Mouse (Mus musculus) intestine, embryonic 14.5 days (tissue): ENCODE data around the gene Gm10282. TPM values are rescaled to one million over a fixed set of nuclear protein-coding genes. Genes with fewer than 3 reads are reported as not detected.

Experiments used
- ATAC-seq: fragments of 200-750 bp; cut with Nextera tagmentation; replicated peaks from 2 replicates; pipeline ENCODE4 v1.8.0; 2017; ENCODE audit warnings: low read depth, moderate number of reproducible peaks, moderate TSS enrichment, moderate library complexity; ENCODE audit not compliant: low FRiP score, low TSS enrichment
- DNase-seq: peaks from one replicate; pipeline ENCODE4 v3.0.0-alpha.2; 2018; ENCODE audit warnings: low spot score
- H3K27ac ChIP-seq: fragments of 300-500 bp; sonication (generic); 2 replicates; pipeline ENCODE4 v1.5.1; 2014; ENCODE audit warnings: low read depth, mild to moderate bottlenecking, control low read depth
- H3K27me3 ChIP-seq: fragments of 300-500 bp; sonication (generic); replicated peaks from 2 replicates; pipeline ENCODE4 v1.6.1; 2014; ENCODE audit warnings: low read length, control low read depth; ENCODE audit not compliant: control insufficient read depth, insufficient read depth
- H3K36me3 ChIP-seq: fragments of 300-500 bp; sonication (generic); 2 replicates; pipeline ENCODE4 v1.6.1; 2014; ENCODE audit warnings: low read length, control low read depth; ENCODE audit not compliant: control insufficient read depth, insufficient read depth
- H3K4me1 ChIP-seq: fragments of 300-500 bp; sonication (generic); replicated peaks from 2 replicates; pipeline ENCODE4 v1.6.1; 2014; ENCODE audit warnings: low read length, control low read depth, mixed read lengths; ENCODE audit not compliant: control insufficient read depth, insufficient read depth
- H3K4me2 ChIP-seq: fragments of 300-500 bp; sonication (generic); 2 replicates; pipeline ENCODE4 v1.6.1; 2014; ENCODE audit warnings: low read length
- H3K4me3 ChIP-seq: fragments of 300-500 bp; sonication (generic); 2 replicates; pipeline ENCODE4 v1.5.1; 2014; ENCODE audit warnings: low read depth, low read length, control low read depth, mixed read lengths
- H3K9ac ChIP-seq: fragments of 300-500 bp; sonication (generic); 2 replicates; pipeline ENCODE4 v1.6.1; 2014; ENCODE audit warnings: mild to moderate bottlenecking, low read length
- H3K9me3 ChIP-seq: fragments of 300-500 bp; sonication (generic); 2 replicates; pipeline ENCODE4 v1.6.1; 2016; ENCODE audit warnings: low read length, control low read depth; ENCODE audit not compliant: control insufficient read depth
- WGBS: fragments of 180-500 bp; shearing (Covaris S2); extraction: QIAGEN DNeasy Blood & Tissue Kit; methylation state at CpG from one replicate; pipeline ENCODE4 v1.1.7; 2014; 5-methylcytosine and 5-hydroxymethylcytosine counted together
- polyA plus RNA-seq: library from polyadenylated mRNA; unstranded; fragments of >200 nt; fragmentation: Nextera tagmentation; extraction: Ambion mirVana; gene quantifications from 2 replicates; pipeline ENCODE4 v1.2.1, GENCODE M21; 2014

The Gm10282 gene
- polyA plus RNA-seq, 1 experiment from 2014 or later = 31.1 TPM

DNA sequence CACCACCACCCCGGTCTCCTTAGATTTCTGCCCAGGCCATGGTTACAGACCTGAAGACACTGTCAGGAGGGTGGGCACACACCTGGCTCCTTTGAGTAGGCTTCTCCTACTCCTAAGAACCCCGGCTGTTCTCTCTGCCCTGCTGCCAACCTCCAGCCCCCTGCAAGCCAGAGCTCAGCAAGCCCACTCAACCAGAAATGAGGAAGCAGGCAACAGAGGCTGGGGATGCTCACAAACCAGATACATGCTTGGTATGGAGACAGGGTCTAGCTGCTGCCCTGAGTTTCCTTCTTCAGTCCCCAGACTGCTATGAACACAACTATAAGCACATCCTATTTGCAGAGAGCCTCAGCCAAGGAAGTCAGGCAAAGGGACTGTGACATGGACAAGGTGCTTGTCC lies 43.1 kb upstream of the Gm10282 start:
- H3K27ac ChIP-seq = no peak overlapping the region
- no peaks in the 10 kb centered on the region for H3K9me3 ChIP-seq
- H3K27me3 ChIP-seq = no peaks in the 10 kb centered on the region
- DNase-seq = no peak
- ATAC-seq = no peak
- H3K4me3 ChIP-seq = no peak overlapping the region
- no peak overlapping the region for H3K9ac ChIP-seq
- 92% methylated on average over 2 of the region's 2 CpGs for whole genome bisulfite sequencing
- peaks cover 45% of the 10 kb centered on the region for H3K36me3 ChIP-seq
- H3K4me1 ChIP-seq = no peaks in the 10 kb centered on the region
- no peak overlapping the region for H3K4me2 ChIP-seq

DNA sequence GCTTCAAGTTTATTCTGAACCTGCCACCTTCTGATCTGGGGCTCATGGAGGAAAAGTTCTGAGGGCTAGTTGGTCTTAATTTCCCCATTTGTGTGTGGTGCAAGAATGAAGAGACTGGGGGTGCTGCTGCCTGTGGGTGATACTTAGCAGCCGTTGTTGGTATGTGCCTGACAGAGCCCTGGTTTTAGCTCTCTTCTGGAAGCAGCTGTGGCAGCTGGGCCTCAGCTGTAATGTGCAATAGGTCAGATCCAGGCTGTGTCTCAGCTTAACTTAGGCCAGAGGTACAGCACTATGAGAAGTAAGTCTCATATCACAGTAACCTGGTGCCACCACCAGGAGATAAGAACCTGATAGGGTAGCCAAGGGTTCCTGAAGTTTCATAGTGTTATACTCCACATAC lies 42.5 kb upstream of the Gm10282 start:
- Histone ChIP-seq H3K36me3 (peaks cover 50% of the 10 kb centered on the region), H3K27me3 (no peaks in the 10 kb centered on the region), H3K9me3 (no peaks in the 10 kb centered on the region), H3K4me2 (no peak overlapping the region), H3K4me1 (no peaks in the 10 kb centered on the region), H3K9ac (no peak overlapping the region), H3K27ac (no peak overlapping the region), H3K4me3 (no peak overlapping the region)
- DNase-seq = no peak
- no peak for ATAC-seq
- WGBS = 87% methylated on average over 1 of the region's 1 CpGs

DNA sequence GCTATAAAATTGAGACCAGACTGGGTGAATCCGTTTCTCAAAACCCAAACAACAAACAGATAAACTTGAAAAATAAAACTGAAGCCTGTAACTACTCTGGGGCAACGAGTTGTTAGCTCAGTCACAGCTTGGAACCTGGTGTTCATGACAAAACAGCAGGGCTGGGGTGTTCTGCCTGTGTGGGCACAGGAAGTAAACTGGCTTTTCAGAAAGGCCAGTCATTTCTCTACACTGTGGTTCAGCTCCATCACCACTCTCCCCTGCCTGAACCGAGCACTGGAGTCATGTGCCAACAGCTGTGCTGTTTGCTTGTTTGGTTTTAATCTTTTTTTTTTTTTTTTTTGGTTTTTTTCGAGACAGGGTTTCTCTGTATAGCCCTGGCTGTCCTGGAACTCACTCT lies 38.7 kb upstream of the Gm10282 start:
- no peak overlapping the region for H3K27ac ChIP-seq
- H3K27me3 ChIP-seq = no peaks in the 10 kb centered on the region
- H3K9me3 ChIP-seq = no peaks in the 10 kb centered on the region
- H3K4me3 ChIP-seq = no peak overlapping the region
- WGBS = 79% methylated on average over 4 of the region's 4 CpGs
- no peak overlapping the region for H3K9ac ChIP-seq
- H3K4me2 ChIP-seq = no peak overlapping the region
- no peak for DNase-seq
- peaks cover 78% of the 10 kb centered on the region for H3K36me3 ChIP-seq
- no peak for ATAC-seq
- no peaks in the 10 kb centered on the region for H3K4me1 ChIP-seq

DNA sequence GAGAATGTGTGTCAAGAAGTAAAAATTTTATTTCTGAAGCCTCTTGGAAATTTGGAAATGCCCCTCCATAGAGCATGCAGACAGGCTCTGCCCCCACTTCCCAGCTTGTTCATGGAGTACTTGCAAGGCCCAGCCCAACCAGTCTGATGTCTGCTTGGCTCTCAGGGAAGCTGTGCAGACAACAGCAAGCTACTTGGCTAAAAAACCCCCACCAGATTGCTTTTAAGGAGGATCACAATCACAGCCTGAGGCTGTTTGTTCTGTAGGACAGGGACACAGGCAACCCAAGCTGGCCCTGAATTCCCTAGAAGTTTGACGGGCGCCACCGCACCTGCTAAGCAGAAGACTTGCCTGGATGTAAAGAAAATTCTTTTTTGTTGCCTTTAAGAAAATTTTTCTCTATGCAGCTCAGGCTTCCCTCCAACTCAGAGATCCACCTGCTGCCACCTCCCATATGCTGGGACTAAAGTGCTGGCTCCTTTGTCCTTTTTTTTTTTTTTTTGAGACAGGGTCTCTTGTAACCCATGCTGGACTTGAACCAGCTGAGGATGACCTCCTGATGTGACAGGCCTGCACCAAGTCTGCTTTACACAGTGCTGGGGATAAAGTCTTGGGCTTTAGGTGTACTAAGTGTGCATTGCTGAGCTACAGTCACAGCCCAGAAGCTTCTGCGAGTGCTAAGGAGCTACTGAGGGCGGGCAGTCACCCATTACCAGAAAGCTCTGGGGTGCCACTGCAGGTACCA lies 37.7 kb upstream of the Gm10282 start:
- Histone ChIP-seq H3K27ac (no peak overlapping the region), H3K4me1 (no peaks in the 10 kb centered on the region), H3K9ac (no peak overlapping the region), H3K27me3 (no peaks in the 10 kb centered on the region), H3K4me3 (no peak overlapping the region), H3K36me3 (peaks cover 83% of the 10 kb centered on the region), H3K4me2 (no peak overlapping the region), H3K9me3 (no peaks in the 10 kb centered on the region)
- no peak for ATAC-seq
- WGBS = 94% methylated on average over 5 of the region's 5 CpGs
- DNase-seq = no peak

DNA sequence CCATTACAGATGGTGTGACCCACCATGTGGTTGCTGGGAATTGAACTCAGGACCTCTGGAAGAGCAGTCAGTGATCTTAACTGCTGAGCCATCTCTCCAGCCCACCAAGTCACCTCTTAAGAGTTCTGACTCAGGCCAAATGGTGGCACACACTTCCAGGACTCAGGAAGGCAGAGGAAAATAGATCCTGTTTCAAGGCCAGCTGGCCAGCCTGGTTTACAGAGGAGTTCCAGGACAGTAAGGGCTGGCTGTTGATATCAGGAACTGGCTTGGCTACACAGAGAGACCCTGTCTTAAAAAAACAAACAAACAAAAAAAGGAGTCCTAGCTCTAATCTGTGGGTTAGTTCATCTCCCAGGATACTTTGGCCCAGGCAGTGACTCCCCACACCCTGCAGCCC lies 32.0 kb upstream of the Gm10282 start:
- Histone ChIP-seq H3K9ac (no peak overlapping the region), H3K36me3 (peaks cover 57% of the 10 kb centered on the region), H3K9me3 (no peaks in the 10 kb centered on the region), H3K27ac (no peak overlapping the region), H3K4me2 (no peak overlapping the region), H3K27me3 (no peaks in the 10 kb centered on the region), H3K4me3 (no peak overlapping the region), H3K4me1 (no peaks in the 10 kb centered on the region)
- ATAC-seq (no peak), DNase-seq (no peak)

DNA sequence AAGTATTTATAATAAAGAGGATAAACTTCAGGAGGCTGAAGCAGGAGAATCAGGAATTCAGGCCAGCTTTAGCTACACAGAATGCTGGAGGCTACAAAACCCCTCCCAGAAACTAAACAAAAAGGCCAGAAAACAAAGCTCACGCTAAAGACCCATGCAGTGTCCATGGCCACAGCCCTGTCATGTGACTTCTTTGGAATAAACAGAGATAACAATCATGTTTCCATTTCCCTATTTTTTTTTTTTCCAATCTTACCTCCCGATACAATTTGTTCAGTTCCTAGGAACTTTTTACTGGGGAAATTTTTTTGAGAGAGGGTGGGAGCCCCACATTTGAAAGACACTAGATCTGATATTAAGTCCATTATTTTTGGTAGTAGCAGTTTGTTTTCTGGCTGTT lies 31.2 kb upstream of the Gm10282 start:
- H3K4me2 ChIP-seq = no peak overlapping the region
- 67% methylated on average over 2 of the region's 2 CpGs for WGBS
- H3K36me3 ChIP-seq = peaks cover 50% of the 10 kb centered on the region
- H3K27me3 ChIP-seq = no peaks in the 10 kb centered on the region
- no peaks in the 10 kb centered on the region for H3K9me3 ChIP-seq
- DNase-seq (no peak), ATAC-seq (no peak)
- H3K4me3 ChIP-seq = no peak overlapping the region
- no peaks in the 10 kb centered on the region for H3K4me1 ChIP-seq
- no peak overlapping the region for H3K9ac ChIP-seq
- no peak overlapping the region for H3K27ac ChIP-seq

DNA sequence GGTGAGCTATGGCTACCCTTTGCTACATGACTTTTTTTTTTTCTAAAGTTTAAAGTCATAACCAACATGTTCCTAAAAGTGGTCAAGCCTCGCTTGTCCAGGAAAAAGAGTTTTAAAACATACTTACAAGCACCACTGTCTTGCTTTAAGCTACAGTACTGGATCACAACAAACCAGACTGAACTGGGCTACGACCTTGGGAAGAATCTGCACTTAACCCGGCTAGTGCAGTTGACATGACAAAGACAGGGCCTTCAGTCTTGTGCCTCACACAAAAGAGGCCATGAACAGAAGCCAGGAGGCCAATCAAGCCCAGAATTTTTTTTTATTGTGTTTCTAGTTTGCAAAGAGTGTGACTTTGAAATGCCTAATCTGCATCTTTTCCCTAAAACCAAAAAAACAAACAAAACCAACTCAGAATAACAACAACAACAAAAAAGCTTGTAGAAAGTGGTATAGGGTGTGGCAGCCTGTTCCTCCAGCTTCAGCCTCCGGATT lies 29.1 kb upstream of the Gm10282 start:
- Histone ChIP-seq H3K36me3 (peaks cover 29% of the 10 kb centered on the region), H3K4me1 (no peaks in the 10 kb centered on the region), H3K27ac (no peak overlapping the region), H3K4me2 (no peak overlapping the region), H3K9me3 (no peaks in the 10 kb centered on the region), H3K9ac (no peak overlapping the region), H3K4me3 (no peak overlapping the region), H3K27me3 (no peaks in the 10 kb centered on the region)
- 72% methylated on average over 4 of the region's 4 CpGs for WGBS
- no peak for DNase-seq
- ATAC-seq = no peak

DNA sequence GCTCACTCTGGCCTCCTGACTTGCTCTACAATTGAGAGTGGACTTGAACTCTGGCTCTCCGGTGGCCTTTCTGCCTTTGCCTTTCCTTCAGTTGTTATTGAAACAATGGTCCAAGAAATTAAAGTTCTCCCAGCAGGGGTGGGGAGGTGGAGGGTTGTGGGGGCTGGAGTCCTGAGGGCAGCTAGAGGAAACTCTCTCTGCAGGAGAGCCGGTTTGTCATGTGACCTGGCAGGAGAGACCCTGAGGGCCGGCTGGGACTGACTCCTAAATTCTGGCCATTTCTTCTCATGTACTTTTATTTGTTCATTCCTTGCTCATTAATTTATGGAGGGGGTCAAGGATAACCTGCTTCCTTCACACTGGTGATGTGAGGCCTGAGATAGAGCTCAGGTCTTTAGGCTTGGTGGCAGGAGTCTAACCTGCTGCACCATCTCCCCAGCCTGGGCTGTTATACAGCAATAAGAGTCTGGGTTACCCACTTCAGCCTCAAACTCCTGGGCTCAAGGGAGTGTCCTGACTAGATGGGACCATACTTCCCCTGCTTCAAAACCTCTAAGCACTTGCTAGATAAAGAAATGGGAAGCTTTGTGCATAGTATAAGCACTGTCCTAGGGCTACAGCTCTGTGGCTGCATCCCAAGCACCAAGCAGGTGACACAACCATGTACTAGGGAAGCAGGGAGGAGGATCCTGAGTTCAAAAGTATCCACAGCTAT lies 28.5 kb upstream of the Gm10282 start:
- ATAC-seq (no peak), DNase-seq (no peak)
- H3K36me3 ChIP-seq = peaks cover 23% of the 10 kb centered on the region
- 45% methylated on average over 3 of the region's 3 CpGs for WGBS
- H3K9me3 ChIP-seq = no peaks in the 10 kb centered on the region
- no peak overlapping the region for H3K4me2 ChIP-seq
- H3K4me3 ChIP-seq = no peak overlapping the region
- H3K9ac ChIP-seq = no peak overlapping the region
- H3K27me3 ChIP-seq = no peaks in the 10 kb centered on the region
- H3K27ac ChIP-seq = no peak overlapping the region
- no peaks in the 10 kb centered on the region for H3K4me1 ChIP-seq

DNA sequence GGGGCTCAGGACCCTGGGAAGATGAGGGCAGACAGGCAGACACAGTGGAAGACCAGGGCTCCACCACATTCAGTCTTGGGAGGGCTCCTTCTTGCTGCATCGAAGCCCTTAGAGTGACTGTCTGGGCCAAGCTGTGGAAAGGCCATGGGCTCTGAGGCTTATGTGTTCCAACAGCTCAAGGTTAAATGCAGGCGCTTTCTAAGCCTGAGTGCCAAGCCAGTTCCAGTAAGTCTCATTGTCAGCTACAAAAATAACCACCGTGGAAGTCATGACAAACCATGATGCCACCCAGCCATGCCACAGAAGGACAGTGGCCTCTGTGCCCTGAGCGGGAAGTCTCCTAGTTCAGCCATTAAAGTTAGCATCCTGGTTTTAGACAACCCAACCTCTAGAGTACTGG lies 26.6 kb upstream of the Gm10282 start:
- H3K9ac ChIP-seq = no peak overlapping the region
- DNase-seq (no peak), ATAC-seq (no peak)
- 92% methylated on average over 4 of the region's 4 CpGs for WGBS
- no peaks in the 10 kb centered on the region for H3K27me3 ChIP-seq
- no peaks in the 10 kb centered on the region for H3K9me3 ChIP-seq
- no peak overlapping the region for H3K4me3 ChIP-seq
- peaks cover 7% of the 10 kb centered on the region; the same call in 1 of the 2 replicates for H3K36me3 ChIP-seq
- no peak overlapping the region for H3K4me2 ChIP-seq
- H3K4me1 ChIP-seq = no peaks in the 10 kb centered on the region
- H3K27ac ChIP-seq = no peak overlapping the region
